Mouse (Mus musculus) adrenal gland, postnatal 14 days (tissue): ENCODE measurements around the gene Prmt9. TPM values are rescaled to one million over a fixed set of nuclear protein-coding genes. Genes with fewer than 3 reads are reported as not detected.

ENCODE experiments used
- DNase-seq: peaks from one replicate; pipeline ENCODE4 v3.0.0; 2021; ENCODE audit warnings: mixed read lengths
- total RNA-seq: library from RNA; stranded (reverse); gene quantifications from 2 replicates; pipeline ENCODE4 v1.2.3, GENCODE M21; 2021

The Prmt9 gene
- total RNA-seq, 1 experiment from 2014 or later: 18.0 TPM

DNA sequence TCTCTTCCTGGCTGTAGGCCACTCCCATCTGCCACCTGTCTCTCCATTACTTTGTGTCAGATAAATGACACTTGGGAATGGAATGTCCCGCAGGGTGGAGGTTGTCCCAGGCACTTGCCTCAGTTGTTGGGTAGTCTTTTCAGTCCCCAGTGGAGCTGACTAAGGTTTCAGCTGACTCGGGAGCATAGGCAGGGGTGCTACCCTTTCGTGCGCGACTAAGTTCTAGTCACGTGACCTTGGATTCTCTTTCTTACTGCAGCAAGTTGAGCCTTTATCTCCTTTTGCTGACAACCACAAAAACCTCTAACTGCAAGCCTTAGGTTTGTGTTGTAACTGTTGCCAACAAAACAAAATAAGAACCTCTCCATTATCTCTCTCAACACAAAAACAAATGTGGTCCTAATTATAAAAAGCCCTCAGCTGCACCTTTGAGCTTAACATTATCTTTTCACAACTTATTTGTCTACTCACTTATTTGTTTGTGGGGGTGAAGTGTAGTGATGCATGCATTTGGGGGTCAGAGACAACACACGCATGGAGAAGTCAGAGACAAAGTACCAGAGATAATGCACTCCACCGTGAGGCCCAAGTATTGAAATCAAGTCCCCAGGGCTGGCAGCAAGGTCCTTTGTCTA lies 14.7 kb upstream of the Prmt9 start:
- peak; percentile 20 for DNase-seq

DNA sequence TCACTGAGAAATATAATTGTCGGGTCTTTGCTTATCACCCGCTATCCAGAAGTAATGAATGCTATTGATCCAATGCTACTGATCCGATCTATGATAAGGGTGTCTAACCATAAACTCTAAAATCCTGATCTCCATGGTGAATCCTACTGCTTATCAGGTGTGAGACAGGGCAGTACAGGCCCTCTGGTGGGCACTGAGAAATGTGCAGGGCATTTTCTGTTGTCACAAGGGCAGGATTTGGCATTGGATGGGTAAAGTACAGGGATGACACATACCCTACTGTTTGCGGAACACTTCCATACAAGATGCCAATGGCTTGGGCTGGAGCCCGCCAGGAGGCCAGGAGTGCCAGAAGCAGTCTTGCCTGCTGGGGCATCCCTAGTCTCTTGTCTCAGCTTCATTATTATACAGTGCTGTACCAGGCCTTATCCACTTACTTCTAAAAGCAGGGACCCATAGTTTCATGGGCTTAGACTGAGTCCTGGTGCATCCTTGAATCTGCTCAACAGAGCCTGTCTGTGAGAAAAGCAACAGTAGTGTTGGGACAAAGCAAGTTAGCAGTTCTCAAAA lies 14.1 kb upstream of the Prmt9 start:
- peak; percentile 84 for DNase-seq

DNA sequence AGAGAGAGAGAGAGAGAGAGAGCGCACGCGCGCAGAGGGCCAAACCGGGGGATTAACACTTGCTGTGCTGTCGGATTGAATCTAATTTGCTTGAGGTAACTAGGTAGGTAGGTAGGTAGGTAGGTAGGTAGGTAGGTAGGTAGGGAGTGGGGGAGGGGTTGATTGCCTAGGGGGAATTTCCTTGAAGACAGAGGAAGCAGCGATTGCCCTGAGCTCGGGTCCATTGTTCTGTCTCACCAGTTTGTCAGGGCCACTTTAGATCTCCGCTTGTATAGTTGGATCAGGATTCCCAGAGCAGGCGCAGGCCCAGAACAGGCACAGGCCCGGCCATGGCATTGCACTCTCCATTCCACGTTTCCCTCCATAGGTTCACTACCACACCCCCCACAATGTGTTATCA lies 12.4 kb upstream of the Prmt9 start:
- DNase-seq: no peak

DNA sequence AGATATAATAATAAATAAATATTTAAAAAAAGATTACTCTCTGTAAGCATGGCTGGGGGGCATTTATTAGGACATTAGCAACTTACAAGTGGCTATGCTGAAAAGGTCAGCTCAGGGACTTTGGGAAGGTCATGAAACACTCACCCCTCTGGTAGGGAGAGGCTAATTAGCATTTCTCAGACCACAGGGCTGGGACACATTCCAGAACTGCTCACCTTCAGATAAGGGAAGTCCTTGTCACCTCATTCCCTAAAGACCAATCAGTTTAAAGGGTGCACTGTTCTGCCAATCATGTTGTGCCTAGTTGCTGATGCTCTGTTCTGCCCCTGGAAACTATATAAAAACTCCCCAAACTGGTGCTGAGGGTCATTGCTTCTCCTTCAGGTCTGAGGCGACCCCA lies 10.9 kb upstream of the Prmt9 start:
- DNase-seq: no peak

DNA sequence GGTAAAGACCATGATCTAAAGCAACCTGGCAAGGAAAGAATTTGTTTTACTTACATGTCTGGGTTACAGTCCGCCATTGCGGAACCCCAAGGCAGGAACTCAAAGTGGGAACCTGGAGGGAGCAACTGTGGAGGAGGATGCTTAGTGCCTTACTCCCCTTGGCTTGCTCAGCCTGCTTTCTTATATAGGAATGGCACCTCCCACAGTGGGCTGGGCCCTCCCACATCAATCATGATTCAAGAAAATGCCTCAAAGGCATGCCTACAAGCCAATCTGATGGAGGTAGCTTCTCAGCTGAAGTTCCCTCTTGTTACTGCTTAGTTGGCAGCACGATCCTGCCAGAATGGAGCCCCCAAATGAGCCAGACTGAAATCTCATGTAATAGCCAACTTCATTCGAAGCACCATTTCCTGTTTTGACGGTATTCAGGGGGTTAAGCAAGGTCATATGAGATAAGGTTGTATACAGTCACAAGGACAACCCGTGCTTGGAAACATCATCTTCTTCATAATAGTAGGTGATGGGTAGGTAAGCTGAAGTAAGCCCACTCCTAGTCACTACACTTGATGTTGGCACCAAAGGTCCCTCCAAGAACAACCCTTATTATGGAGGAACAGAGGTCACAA lies 5.9 kb upstream of the Prmt9 start:
- DNase-seq: no peak

DNA sequence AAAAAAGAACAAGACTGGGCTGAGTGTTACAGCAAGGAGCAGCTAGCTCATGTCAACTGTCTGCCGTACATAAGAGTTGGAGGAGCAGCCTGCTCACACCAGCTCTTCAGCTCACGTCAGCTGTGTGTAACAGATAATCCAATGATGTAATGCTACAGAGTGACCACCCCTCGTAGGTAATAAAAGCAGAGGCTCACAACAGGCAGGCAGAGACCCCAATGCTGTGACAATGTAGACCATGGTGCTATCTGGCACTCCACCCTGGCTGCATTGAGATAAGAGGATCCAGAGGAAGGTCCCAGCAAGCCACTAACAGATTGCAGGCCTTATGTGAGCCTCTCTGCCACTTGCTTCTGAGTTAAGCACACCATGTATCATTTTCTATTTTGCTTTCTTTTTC lies 4.8 kb upstream of the Prmt9 start:
- no peak for DNase-seq

DNA sequence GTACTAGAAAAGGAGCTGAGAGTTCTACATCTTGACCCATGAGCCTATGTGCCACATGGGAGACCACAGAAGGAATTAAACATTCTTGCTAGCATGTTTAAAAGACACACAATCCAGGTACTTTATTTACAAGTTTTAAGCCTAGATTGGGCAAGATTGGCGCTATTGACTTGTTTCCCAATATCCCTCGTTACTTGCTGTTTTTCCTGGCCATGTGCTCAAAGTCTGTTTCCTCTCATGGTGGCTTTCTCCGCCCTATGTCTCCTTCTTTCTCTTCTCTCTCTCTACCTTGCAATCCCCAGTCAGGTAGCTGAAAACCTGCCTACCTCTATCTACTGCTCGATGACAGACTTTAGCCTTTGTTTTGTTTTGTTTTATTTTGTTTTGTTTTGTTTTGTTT lies 3.6 kb upstream of the Prmt9 start:
- no peak for DNase-seq

DNA sequence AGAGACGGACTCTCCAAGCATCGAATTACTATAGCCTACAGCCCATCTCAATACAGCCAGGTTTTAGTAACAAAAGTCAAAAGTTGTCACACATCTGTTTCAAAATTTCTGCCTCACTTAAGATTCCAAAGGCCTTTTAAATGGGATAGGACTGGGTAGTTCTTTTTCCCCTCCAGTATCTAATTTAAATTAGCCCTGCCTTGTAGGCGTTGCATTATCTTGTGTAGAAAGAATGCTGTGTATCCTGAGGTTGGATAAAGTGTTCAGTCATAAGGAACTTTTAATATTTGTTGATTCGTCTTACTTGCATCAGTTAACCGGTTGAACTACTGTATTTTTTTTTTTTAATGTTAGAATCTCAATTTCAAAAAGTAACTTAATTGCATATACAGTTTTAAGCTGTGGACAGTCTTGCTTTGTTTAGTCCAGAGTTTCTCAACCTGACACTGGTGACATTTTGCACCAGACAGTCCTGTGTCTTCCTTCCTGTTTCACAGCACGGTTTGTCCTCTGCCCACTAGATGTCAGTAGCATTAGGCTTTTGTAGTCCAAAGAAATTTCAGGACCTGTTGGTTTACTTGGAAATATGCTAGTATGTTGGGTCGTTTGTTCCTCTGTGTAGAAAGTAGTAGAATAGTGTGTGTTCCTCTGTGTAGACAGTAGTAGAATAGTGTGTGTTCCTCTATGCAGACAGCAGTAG lies 834 bp downstream of the Prmt9 start:
- DNase-seq: peak; percentile 63

DNA sequence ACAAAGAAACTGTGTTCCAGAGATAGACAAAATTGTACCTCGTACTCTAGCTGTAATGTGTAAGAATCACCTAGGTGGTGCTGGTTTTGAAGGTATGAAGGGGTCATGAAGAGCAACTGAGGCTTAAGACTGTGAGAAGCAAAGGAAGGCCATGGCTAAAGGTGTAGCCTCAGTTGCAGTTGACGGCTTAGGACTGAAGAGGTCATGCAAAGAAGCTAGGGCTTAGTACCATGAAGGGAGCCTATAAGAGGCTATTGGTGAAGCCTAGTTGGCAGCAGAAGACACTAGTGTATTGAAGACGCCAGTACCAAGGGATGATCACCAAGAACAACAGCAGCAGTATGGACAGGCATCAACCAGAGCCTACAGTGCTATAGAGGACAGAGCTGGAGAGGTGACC lies 3.3 kb downstream of the Prmt9 start:
- no peak for DNase-seq

DNA sequence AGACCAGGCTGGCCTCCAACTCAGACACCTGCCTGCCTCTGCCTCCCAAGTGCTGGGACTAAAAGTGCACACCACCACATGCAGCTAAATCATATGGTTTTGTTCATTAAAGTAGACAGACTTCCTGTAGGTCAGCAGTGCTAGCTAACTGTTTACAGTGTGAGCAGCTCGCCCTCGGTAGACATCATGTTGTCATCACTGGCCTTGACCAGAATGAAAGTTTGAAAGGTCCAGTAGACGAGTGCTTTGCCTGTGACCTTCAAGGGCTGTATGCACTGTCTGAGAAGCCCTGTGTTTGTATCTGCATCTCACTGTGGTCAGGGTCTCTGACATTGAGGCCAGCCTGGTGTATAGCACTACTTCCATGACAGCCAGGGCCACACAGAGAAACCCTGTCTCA lies 12.2 kb downstream of the Prmt9 start:
- DNase-seq: peak; percentile 34

DNA sequence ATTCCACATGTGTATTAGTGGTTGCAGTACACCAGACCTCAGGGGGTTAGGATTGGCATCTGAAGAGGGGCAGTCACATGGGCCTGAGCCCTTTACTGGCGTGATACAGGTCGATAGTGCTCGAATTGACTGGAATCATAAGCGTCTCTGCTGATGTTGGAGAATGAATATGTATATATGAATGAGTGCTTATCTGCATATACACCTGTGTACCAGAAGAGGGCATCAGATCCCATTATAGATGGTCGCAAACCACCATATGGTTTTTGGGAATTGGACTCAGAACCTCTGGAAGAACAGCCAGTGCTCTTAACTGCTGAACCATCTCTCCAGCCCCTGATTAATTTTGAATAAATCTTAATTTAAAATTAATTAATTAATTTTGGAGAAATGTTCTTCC lies 25.0 kb downstream of the Prmt9 start:
- DNase-seq: no peak

DNA sequence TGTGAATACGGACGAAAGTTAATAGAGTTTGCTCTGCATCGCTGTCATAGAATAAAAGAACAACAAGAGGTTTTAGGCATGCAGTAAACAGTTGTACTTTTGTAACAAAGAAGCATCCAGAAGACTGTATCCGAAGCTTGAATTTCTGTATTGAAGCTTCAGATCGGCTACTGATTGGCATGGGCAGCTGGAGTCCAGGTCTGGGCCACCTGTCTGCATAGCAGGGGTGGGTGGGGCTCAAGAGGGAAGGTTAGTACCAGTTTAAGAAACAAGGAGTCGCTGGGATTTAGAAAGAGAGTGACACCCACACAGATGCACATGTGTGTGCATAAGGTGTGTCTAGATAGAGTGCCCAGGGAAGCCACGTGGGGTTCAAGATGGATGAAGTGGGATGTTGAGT lies 28.5 kb downstream of the Prmt9 start:
- DNase-seq: no peak

DNA sequence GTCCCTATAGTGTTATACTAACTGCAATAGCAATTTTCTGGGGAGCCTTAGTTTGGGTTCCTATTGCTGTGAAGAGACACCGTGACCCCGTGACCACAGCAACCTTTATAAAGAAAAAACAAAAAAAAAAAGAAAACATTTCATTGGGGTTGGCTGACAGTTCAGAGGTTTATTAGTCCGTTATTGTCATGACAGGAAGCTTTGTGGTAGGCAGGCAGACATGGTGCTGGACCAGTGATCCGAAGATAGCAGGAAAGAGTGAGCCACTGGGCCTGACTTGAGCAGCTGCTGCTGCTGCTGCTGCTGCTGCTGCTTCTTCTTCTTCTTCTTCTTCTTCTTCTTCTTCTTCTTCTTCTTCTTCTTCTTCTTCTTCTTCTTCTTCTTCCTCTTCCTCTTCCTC lies 35.0 kb downstream of the Prmt9 start:
- no peak for DNase-seq

DNA sequence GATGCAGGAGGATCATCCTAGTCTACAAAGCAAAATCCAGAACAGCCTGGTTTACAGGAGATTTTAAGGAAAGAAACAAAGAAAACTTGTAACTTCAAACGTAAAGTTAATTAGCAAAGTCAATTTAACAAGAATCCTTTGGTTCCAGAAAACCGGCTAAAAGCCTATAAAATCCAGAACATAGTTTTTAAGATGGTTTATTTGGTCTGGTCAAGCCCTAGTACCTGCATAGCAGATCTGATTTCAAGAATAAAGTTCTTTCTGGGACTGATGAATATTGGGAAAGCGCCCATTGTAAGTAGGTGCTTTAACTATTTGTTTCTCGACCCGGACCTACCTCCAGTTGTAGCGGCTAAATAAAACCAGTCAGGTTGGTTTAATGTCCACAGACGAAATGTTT lies 60.4 kb downstream of the Prmt9 start:
- DNase-seq: no peak

DNA sequence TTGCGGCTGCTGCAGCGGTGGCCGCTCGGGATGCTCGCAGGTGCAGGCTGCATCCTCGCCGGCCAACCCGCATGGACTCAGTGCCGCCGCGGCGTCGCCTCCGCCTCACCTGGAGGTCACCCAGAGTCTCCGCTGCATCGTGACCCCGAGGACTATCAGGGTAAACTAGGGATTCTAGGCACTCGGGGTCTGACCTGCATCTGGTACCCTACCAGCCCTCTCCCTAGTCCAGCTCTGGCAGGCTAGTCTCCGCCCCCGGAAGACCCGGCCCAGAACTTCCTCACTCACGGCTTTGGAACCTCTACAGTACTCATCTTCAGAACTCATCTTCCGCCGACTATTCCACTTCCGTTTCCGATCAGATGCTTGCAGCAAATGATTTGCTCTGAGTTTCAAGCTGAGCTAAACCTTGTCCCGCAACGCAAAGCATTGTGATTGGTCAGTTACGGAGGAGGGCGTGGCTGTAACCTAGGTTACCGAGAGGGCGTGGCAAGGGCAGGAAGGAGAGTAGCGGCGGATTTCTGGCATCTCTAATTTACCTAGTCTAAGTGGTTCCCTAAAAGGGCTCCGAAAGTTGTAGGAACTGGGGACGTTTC lies 61.3 kb downstream of the Prmt9 start, which contains the start of gene Tmem184c:
Gene Tmem184c, minus strand, starts transcription at position 325 of the 596 bp plus-strand sequence.
- DNase-seq: peak; percentile 98

DNA sequence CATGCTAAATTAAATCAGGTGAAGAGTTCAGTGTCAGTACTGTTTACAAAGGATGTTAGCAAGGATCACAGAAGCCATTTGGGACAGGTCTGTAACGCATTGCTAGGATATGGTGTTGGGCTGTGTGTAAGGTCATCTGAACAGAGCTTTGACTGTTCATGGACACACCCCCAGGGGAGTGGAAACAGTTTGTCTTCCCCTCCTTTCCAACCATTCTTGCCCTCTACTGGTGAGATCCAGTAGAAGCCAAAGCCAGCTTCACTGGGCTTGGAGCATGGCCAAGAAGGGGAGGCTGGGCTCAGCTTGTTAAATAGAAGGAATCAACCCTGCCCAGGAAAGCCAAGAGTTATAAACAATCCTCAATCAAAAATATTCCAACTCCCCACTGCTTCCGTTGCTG lies 68.7 kb downstream of the Prmt9 start:
- DNase-seq: peak; percentile 80

DNA sequence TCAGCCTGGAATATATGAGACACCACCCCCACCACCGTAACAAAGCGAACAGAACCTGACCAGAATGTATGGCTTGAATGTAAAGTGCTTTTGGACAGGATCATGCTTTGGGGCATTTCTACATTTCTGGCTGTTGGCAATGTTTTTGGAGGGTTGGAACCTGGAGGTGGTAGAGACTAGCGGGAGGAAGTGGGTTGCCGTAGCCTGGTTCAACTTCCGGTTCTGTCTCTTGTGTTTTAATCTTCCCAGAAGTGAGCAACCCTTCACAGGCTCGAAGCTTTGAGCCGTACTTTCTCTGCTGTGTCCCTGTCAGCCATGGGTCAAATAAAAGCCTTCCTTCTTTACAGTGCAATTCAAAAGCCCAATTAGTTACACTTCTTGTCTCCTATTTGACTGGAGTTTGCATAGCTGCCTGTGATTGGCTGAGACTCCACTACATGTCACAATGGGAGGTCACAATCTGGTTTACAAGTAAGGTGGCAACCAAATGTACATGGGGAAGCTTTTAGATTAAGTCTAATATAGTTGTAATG lies 74.5 kb downstream of the Prmt9 start:
- no peak for DNase-seq

DNA sequence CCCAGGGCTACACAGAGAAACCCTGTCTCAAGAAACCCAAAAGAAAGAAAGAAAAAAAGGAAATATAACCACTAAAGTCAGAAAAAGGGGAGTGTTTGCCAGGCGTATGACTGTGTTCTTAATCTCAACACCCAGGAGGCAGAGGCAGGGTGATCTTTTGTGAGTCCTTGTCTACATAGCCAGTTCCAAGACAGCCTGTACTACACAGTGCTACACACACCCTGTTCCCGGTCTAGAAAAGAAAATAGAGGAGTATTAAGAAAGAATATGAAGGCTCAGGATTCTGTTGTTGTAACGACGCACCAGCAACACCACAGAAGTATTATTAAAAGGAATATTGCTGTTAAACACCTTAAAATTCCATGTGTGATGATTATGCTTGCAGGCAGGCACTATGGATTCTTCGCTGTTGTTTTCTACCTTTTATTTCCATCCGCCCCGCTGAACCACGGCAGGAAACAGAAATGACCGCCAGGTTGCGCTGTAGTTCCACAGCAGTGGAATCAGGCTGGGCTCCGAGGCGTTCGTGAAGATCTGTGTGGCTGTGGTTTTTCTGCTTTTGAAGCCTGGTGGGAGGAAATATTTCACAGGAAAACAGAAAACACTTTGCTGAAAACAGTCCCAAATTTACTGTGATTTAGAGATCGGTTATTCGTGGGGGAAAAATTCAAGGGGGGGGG lies 80.8 kb downstream of the Prmt9 start:
- DNase-seq: peak; percentile 90

DNA sequence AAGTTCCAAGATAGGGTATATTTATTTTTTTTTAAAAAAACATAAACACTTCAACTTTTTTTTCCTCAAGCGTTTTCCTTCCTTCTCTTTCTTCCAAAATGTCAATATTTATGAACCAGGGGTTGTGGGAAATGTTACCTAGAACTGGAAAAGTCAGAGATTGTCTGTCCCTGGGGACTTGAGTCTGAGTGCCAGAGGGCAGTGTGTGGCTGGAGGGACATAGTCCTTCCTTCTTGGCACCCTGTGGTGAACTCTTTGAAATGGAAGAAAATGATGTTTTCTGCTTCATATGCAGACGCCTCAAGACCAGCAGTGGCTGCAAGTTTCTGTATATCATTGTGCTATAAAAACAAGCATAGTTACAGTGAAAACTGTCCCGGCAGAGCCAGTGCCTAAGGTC lies 81.5 kb downstream of the Prmt9 start:
- DNase-seq: peak; percentile 14
